Mouse (Mus musculus): ENCODE measurements around the gene Yeats2.

GRCm38 (mm10) chr16:20247103-20247502 is 106.2 kb downstream of the Yeats2 start:
- TF ChIP-seq POLR2A (IDR thresholded peaks at IDR 0.05; ENCODE audit: extremely low read depth, insufficient read depth, low read length) (no peak), CTCF (IDR thresholded peaks at IDR 0.05; ENCODE audit: low read depth, low read length) (no peak)

All from liver, adult 2 months (tissue).